Mouse (Mus musculus) retina, embryonic 14.5 days (tissue): Measurements from ENCODE around the gene Atp6v1e1.
"Not testable (repeated sequence)": the region's sequence is repeated elsewhere in the genome, so short reads cannot be mapped to it uniquely, and the experiment has no call there.

Source experiments
- DNase-seq: peaks from one replicate; pipeline ENCODE4 v3.0.0-alpha.2; 2015; ENCODE audit warnings: low spot score

The Atp6v1e1 gene

GRCm38 (mm10) chr6:120822307-120822928 lies at the start of gene Atp6v1e1:
Gene Atp6v1e1 (minus strand): TSS chr6:120822793.
- peak; percentile 96 for DNase-seq

- DNase-seq, result no peak
Observed at GRCm38 (mm10) chr6:120871286-120871685, 48.7 kb upstream of the Atp6v1e1 start.

GRCm38 (mm10) chr6:120868824-120869223 lies 46.2 kb upstream of the Atp6v1e1 start:
- DNase-seq, result no peak

GRCm38 (mm10) chr6:120866051-120866814 lies 43.6 kb upstream of the Atp6v1e1 start:
- DNase-seq, result no peak

GRCm38 (mm10) chr6:120860079-120860478 lies 37.5 kb upstream of the Atp6v1e1 start:
- DNase-seq, result no peak

- DNase-seq, result peak; percentile 97
Observed at GRCm38 (mm10) chr6:120858217-120858711, 35.7 kb upstream of the Atp6v1e1 start.

GRCm38 (mm10) chr6:120854413-120854812 lies 31.8 kb upstream of the Atp6v1e1 start:
- DNase-seq, result no peak

- DNase-seq, result not testable (repeated sequence)
Observed at GRCm38 (mm10) chr6:120850720-120851119, 28.1 kb upstream of the Atp6v1e1 start.

GRCm38 (mm10) chr6:120841754-120842153 lies 19.2 kb upstream of the Atp6v1e1 start:
- no peak for DNase-seq

GRCm38 (mm10) chr6:120840258-120840657 lies 17.7 kb upstream of the Atp6v1e1 start:
- no peak for DNase-seq

- DNase-seq, result no peak
Observed at GRCm38 (mm10) chr6:120837152-120837530, 14.5 kb upstream of the Atp6v1e1 start.

GRCm38 (mm10) chr6:120836389-120837151 lies 14.0 kb upstream of the Atp6v1e1 start:
- no peak for DNase-seq

GRCm38 (mm10) chr6:120835474-120836374 lies 13.1 kb upstream of the Atp6v1e1 start, which contains the start of gene Bcl2l13:
Gene Bcl2l13 (plus strand): TSS chr6:120836212.
- DNase-seq, result peak; percentile 96

- DNase-seq, result no peak
Observed at GRCm38 (mm10) chr6:120834766-120835321, 12.3 kb upstream of the Atp6v1e1 start.

GRCm38 (mm10) chr6:120832097-120832496 lies 9.5 kb upstream of the Atp6v1e1 start:
- DNase-seq, result no peak

- DNase-seq, result no peak
Observed at GRCm38 (mm10) chr6:120830866-120831608, 8.4 kb upstream of the Atp6v1e1 start.

GRCm38 (mm10) chr6:120830056-120830455 lies 7.5 kb upstream of the Atp6v1e1 start:
- DNase-seq, result no peak

GRCm38 (mm10) chr6:120822937-120823614 lies 483 bp upstream of the Atp6v1e1 start:
- peak; percentile 16 for DNase-seq

- DNase-seq, result no peak
Observed at GRCm38 (mm10) chr6:120821715-120822114, 878 bp downstream of the Atp6v1e1 start.

GRCm38 (mm10) chr6:120820941-120821340 lies 1.7 kb downstream of the Atp6v1e1 start:
- no peak for DNase-seq
